Mouse (Mus musculus) activated CD4-positive, CD25-positive, alpha-beta regulatory T cell, adult 4 months (primary cell): ENCODE results near the gene Gm15294. TPM values are rescaled to one million over a fixed set of nuclear protein-coding genes. Genes with fewer than 3 reads are reported as not detected.

Experiments used
- ATAC-seq: one replicate; pipeline ENCODE4 v1.8.0; 2017
- polyA plus RNA-seq, 2 experiments: library from polyadenylated mRNA; unstranded; fragments of 100-300 nt; shearing (Covaris generic); gene quantifications; one replicate each; pipeline ENCODE4 v1.2.1; 2017

Gene Gm15294
- not detected for polyA plus RNA-seq

DNA sequence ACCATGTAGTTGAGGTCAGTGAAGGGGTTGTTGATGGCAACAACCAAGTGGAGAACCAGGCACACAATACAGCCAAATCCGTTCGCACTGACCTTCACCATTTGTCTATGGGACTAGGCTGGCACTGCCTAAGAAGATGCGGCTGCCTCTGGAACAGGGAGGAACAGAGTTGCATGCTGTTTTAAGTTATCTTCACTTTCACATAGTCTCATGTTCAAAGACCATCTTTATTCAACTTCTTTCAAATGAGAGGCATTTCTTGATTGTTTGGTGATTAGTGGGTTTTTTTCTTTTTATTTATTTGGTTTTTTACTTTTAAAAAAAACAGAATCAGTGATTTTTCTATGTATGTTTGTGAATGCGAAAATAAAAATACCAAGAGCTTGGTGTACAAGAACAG, at the start of gene Gm15294:
TSS of gene Gm15294 (minus strand) at position 101 of the 400 bp plus-strand sequence.
- ATAC-seq = no peak

GRCm38 (mm10) chrX:141884336-141885048, 9.5 kb upstream of the Gm15294 start:
- ATAC-seq = no peak

DNA sequence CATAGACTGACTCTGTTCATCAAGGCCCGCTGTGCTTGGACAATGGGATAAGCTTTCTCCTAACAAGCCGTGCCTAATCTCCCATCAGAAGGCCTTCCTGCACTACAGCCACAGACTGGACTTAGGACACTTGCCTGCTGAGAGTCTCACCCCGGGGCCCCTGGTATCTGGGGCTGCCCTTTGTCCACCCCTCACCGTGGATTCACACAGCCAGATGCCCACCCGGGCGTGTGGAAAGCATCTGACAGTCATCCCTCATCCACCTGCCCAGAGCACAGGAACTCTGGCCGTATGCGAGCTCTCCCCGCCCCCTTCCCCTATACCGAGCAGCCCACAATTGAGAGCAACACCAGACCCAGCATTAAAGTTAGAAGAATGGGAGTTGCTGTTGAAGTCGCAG, 1.0 kb downstream of the Gm15294 start:
- ATAC-seq = no peak

DNA sequence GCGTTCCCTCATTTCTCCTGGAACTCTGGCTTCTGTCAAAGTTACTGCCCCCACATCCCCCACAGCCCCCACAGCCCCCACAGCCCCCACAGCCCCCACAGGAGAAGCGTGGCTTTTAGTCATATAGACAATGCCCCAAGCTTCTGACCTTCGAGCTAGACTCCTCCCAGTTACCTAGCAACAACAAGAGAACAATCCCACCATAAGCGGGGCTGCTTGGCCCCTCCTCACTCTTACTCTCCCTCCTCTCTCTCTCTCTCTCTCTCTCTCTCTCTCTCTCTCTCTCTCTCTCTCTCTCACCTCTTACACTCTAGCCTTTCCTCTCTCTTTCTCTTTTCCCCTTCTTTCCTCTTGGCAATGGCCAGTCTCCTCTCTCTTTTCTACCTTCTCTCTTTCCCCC, 1.4 kb downstream of the Gm15294 start:
- ATAC-seq = no peak

GRCm38 (mm10) chrX:141855684-141856396, 19.2 kb downstream of the Gm15294 start:
- no peak for ATAC-seq

Other genes with a start within 250 kb of the Gm15294 start
- not detected for gene Irs4, start 150.0 kb downstream of the Gm15294 start, polyA plus RNA-seq